Mouse (Mus musculus) embryo, embryonic 11 days (tissue): Measurements from ENCODE around the gene Kcmf1.
"Not testable (repeated sequence)": the region's sequence is repeated elsewhere in the genome, so short reads cannot be mapped to it uniquely, and the experiment has no call there.

Experiments used
- DNase-seq: peaks from one replicate; pipeline ENCODE4 v3.0.0-alpha.2; 2015

The Kcmf1 gene

GRCm38 (mm10) chr6:72840867-72841780 is 58.7 kb downstream of the Kcmf1 start:
- no peak for DNase-seq

DNA sequence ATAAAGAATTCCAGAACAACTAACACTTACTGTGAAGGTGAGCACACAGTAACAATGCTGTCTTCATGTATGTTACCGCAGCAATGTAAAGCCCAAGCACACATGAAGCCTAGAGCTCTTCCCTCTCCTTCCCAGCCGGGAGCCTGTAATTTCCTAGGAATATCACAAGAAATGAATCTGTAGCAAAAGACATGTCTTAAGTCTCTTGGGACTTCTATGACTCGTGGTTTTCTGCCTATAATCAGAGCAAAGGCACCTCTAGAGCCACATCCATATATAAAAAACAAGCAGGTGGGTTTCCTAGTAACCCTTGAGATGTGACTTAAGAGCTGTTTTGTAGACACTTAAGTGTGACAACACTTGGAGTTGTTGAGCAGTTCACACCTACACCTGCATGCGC is 62.0 kb downstream of the Kcmf1 start:
- no peak for DNase-seq

DNA sequence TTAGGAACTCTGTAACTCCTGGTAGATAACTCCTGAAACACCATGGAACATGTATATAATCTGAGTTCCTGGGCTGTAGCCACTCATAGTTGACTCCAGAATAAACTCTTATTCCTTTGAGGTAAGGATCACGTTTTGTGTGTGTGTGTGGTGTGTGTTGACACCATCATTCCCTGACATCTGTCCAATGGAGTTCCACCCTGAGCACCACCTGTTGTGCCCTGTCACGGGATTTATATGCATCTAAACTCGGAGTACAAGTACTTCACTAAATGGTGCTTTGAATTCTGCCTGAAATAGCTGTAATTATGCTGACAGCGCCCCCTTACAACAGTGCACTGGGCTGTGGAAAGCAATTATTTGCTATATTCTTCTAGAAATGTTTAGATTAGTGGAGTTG is 65.3 kb downstream of the Kcmf1 start:
- no peak for DNase-seq

DNA sequence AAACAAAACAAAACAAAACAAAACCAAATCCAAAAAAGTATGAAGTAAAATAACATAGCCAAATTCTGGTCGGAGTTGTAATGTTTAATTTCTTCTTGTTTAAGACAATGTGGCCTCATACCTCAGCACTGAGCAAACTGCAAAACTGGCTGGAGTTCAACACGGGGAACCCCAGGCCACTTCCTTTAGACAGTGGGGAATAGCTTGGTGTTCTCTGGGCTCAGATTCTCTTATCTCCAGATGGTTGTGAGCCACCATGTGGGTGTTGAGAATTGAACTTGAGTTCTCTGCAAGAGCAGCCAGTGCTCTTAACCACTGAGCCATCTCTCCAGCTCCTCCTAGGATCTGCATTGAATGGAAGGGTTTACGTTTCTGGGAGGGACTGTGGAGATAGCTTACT is 67.9 kb downstream of the Kcmf1 start:
- DNase-seq, result no peak

GRCm38 (mm10) chr6:72831276-72831675 is 68.5 kb downstream of the Kcmf1 start:
- peak; percentile 85 for DNase-seq

DNA sequence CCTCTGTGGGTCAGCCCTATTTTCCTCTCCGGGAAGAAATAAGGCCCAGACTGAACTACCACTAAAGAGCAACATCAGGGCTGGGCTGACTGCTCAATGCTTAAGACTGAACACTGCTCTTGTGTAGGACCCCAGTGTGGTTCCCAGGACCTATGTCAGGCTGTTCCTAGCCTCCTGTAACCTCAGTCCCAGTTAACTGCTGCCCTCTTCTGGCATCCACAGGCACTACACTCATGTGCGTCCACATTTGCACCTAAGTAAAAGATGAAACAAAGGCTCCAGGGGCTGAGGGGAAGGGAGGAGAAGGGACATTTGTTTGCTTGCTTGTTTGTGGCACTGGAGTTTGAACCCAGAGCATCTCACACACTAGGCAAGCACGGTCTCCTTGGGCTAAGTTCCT is 70.9 kb downstream of the Kcmf1 start:
- DNase-seq, result no peak

DNA sequence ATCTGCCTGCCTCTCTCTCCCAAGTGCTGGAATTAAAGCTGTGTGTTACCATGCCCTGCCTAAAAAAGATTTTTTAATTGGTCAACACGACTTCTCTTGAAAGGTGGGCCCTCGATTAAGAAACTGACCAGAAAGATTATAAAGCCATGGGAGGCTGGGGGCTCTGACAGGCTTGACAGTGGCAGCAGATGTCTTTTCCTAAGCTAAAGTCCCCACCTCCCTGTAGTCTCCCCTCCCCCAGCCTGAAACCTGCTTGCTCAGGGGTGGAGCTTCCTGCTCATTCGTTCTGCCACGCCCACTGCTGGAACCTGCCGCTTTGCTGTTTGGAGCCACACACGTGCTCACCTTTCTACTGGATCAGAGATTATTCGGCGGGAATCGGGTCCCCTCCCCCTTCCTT is 71.7 kb downstream of the Kcmf1 start:
- DNase-seq, result not testable (repeated sequence)

GRCm38 (mm10) chr6:72825762-72826161 is 74.0 kb downstream of the Kcmf1 start:
- DNase-seq, result no peak

DNA sequence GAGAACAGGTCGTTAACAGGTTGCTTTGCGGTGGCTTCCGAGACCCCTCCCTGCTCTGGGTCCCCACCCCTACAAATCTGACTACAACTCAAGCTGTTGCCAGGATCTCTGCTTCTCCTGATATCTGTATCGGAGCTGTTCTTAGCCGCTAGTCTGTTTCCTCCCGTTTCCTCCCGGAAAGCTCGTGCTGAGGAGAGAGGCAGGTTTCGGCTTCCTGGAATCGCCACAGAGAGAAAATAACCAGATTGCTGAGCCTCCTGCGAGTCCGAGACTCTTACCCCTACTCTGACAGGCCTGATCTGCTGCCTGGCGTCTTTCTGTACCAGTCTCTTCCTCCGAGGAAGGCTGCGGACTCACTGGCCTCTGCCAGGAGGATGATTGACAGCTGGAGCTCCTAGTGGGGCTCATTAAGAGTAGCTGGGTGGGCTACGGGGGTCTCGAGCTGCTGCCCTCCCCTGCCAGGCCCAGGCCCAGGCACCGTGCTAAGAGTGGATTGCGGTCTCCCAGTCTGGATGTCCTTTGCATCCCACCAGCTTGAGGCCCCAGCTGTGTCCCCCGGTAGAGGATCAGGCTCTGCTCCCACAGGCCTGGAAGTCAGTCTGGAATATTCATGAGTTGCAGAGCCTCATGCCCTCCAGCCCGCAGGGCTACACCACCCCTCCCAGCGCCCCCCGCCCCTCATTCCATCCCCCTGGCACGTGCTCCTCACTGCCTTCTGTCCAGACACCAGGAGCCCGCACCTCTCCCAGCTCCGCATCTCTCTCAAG is 74.6 kb downstream of the Kcmf1 start:
- peak; percentile 52 for DNase-seq

DNA sequence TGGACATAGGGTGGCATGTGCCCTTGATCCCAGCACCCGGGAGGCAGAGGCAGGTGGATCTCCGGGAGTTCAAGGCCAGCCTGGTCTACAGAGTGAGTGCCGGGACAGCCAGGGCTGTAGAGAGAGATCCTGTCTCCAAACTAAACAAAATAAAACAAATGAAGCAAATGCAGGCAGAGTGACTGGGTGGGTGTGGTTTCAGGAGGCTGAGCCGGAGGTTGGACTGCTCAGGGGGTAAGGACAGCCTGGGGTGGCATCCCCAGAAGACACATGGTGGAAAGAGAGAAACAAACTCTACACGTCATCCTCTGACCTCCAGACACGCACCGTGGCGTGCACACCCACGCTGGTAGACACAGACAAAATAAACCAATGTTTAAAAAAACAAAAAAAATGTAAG is 86.3 kb downstream of the Kcmf1 start:
- no peak for DNase-seq

- no peak for DNase-seq
These were observed 89.5 kb downstream of the Kcmf1 start for GRCm38 (mm10) chr6:72810248-72810647.

DNA sequence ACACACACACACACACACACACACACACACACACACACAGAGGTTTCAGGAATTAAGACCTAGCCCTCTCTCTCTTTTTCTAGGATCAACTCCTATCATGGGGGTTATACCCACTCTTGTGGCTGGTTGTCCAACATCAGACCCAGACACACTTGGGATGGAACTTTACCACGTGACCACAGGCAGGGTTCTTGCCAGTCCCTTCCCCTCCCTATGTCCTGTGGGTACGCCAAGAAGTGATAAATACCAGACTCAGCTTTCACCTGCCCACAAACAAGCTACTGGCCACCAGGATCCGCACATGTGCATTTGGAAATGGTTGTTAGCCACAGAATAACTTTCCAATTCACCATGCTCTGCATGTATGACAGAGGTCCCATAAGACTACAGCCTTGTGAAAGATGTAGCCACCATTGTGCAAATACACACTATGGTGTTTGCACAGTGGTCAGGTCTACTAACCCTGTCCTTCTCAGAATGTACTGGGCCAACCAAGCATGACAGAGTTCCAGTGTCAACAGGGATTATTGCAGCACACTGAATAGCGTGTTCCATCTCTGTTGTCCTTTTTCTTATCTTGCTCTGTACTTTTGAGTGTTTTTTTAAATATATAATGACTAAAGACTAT is 90.1 kb downstream of the Kcmf1 start:
- no peak for DNase-seq

- no peak for DNase-seq
These were observed 91.4 kb downstream of the Kcmf1 start for GRCm38 (mm10) chr6:72808342-72808741.

- DNase-seq, result no peak
These were observed 96.1 kb downstream of the Kcmf1 start for GRCm38 (mm10) chr6:72803669-72804068.

DNA sequence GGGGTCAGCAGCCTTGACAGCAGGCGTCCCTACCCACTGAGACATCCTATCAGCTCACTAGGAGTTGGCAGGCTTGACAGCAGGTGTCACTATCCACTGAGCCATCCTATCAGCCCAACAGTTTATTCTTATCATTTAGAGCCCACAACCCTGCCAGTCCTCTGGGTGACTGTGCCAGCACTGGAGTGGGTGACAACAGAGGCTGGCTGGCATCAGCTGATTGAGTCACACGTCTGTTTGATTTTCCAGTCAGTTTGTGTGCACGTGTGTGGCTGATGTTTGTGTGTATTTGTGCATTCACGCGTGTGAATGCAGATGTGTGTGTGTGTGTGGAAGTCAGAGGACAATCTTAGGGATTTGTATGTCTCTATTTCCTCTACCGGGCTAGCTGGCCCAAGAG is 97.7 kb downstream of the Kcmf1 start:
- DNase-seq, result no peak

DNA sequence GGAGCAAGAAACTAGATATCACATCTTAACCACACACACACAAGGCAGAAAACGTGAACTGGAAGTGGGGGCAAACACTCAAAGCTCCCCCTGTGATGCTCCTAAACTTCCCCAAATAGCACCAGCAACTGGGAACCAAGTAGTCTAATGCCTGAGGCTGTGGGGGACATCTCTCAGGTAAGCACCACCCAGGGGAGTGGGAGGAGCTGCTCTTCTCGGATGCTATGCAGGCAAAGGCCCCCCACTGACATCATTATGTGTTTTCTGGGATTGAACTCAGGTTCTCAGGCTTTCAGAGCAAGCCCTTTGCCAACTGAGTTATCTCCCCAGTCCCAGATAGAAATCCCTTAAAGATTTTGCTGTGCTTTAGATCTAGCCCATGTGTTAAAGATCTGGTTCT is 99.1 kb downstream of the Kcmf1 start:
- DNase-seq, result no peak

GRCm38 (mm10) chr6:72797763-72798162 is 102.0 kb downstream of the Kcmf1 start:
- no peak for DNase-seq

- DNase-seq, result peak; percentile 20
These were observed 104.3 kb downstream of the Kcmf1 start for GRCm38 (mm10) chr6:72795444-72795843.

GRCm38 (mm10) chr6:72794870-72795269 is 104.9 kb downstream of the Kcmf1 start:
- DNase-seq, result no peak

DNA sequence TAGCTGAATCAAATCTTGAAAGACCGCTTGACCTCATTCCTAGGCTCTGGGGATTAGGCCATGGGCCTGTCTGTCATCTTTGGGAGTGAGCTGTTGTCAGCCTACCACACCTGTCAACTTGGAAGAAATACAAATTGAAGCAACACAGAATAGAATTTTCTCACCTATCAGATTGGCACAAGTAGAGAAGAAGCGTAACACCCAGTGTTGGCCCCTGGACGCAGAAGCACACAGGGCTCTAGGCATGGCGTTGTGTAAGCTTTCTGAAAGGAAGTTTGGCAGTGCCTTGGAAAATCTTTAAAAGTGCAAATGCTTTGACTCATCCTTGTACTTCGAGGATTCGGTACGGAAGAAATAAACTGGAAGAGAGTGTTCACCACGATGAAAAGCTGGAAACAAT is 107.1 kb downstream of the Kcmf1 start:
- no peak for DNase-seq
